In genomic region chr19:44835042-44835930, GRCm38 (mm10) we compare ENCODE assay signal across 9 mouse cellular contexts.
DNase-seq lines count a peak whose midpoint lies in the region; ATAC-seq and TF ChIP-seq lines count a peak whose summit lies in the region.
"Had no signal": no experiment of that assay in that cellular context is flagged by ENCODE, and none has a peak within 500 bp of the region (broad histone marks: within the 10 kb centered on the region; RNA-seq: fewer than 3 reads in every experiment).

No protein-coding gene starts in this region.

- WGBS in forebrain, embryonic 11.5 days: 3% methylated on average over 34 of the region's 34 CpGs
- WGBS in intestine, embryonic 16.5 days: 5% methylated on average over 34 of the region's 34 CpGs
- 4% methylated on average over 34 of the region's 34 CpGs for WGBS in neural tube, embryonic 13.5 days

- no peak overlapping the region for H3K27ac ChIP-seq in left cerebral cortex, adult 2 months
- H3K27ac ChIP-seq in forebrain, embryonic 11.5 days (ENCODE audit: low read depth, low read length): no peak overlapping the region
- H3K27ac ChIP-seq in intestine, embryonic 16.5 days (ENCODE audit: low read length): no peak overlapping the region
- H3K27ac ChIP-seq in neural tube, embryonic 13.5 days (replicated peaks): peak overlapping the region; percentile 86

- intact Hi-C loops in left cerebral cortex, adult 2 months (cut with DNase I): loop anchor here (5.0 kb wide), 3 partner anchors 73 to 1233 kb away; no protein-coding TSS in a partner anchor
- intact Hi-C loops in left cerebral cortex, postnatal 10 days (cut with DNase I): no loop called here

- peak overlapping the region; percentile 49; the same call in 1 of the 2 replicates for H3K9ac ChIP-seq in forebrain, embryonic 11.5 days (ENCODE audit: low read length)
- peak overlapping the region; percentile 46; the same call in 1 of the 2 replicates for H3K9ac ChIP-seq in intestine, embryonic 16.5 days (ENCODE audit: low read depth, low read length)
- H3K9ac ChIP-seq in neural tube, embryonic 13.5 days: peak overlapping the region; percentile 60

- peak; percentile 27; the same call in 1 of the 2 replicates for ATAC-seq in forebrain, embryonic 11.5 days (replicated peaks; ENCODE audit: low FRiP score)
- ATAC-seq in intestine, embryonic 16.5 days: no peak
- ATAC-seq in neural tube, embryonic 13.5 days (ENCODE audit: low read depth): no peak
- no peak for ATAC-seq in erythroid progenitor cell, adult 5-6 weeks (replicated peaks; ENCODE audit: low FRiP score, poor library complexity, severe bottlenecking)

- H3K9me3 ChIP-seq in forebrain, embryonic 11.5 days (ENCODE audit: control insufficient read depth, low read length): no peaks in the 10 kb centered on the region
- no peaks in the 10 kb centered on the region for H3K9me3 ChIP-seq in intestine, embryonic 16.5 days (ENCODE audit: control insufficient read depth, low read length)
- H3K9me3 ChIP-seq in neural tube, embryonic 13.5 days: no peaks in the 10 kb centered on the region

- peak overlapping the region; percentile 37; the same call in 1 of the 2 replicates for H3K4me3 ChIP-seq in left cerebral cortex, adult 2 months
- H3K4me3 ChIP-seq in forebrain, embryonic 11.5 days (ENCODE audit: low read depth, low read length): peak overlapping the region; percentile 46
- peak overlapping the region; percentile 53 for H3K4me3 ChIP-seq in intestine, embryonic 16.5 days (ENCODE audit: low read length)
- peak overlapping the region; percentile 36 for H3K4me3 ChIP-seq in neural tube, embryonic 13.5 days

- no peaks in the 10 kb centered on the region for H3K36me3 ChIP-seq in forebrain, embryonic 11.5 days (ENCODE audit: control insufficient read depth, insufficient read depth, low read length)
- no peaks in the 10 kb centered on the region for H3K36me3 ChIP-seq in intestine, embryonic 16.5 days (ENCODE audit: control insufficient read depth, insufficient read depth, low read length)
- no peaks in the 10 kb centered on the region for H3K36me3 ChIP-seq in neural tube, embryonic 13.5 days

- peak overlapping the region; percentile 88 for H3K4me2 ChIP-seq in forebrain, embryonic 11.5 days (ENCODE audit: low read depth, low read length, severe bottlenecking)
- H3K4me2 ChIP-seq in intestine, embryonic 16.5 days (ENCODE audit: low read depth, low read length): peak overlapping the region; percentile 82
- H3K4me2 ChIP-seq in neural tube, embryonic 13.5 days: peak overlapping the region; percentile 62

- no peak for TF ChIP-seq CTCF in left cerebral cortex, adult 2 months (IDR thresholded peaks at IDR 0.05)

- no peak for DNase-seq in left cerebral cortex, adult 2 months (ENCODE audit: extremely low spot score in 1 of 2, low spot score in 2 of 2)
- no peak for DNase-seq in left cerebral cortex, postnatal 10 days (ENCODE audit: extremely low spot score in 1 of 2, low spot score in 2 of 2)
- DNase-seq in forebrain, embryonic 11.5 days (ENCODE audit: low spot score): peak; percentile 67
- no peak for DNase-seq in layer of hippocampus, postnatal 10 days (ENCODE audit: low spot score in 2 of 2)
- DNase-seq in thymus, postnatal 36 days: no peak
- DNase-seq: gastrocnemius, postnatal 10 days had no signal

- H3K27me3 ChIP-seq in forebrain, embryonic 11.5 days (ENCODE audit: control insufficient read depth, insufficient read depth, low read length): peaks cover 71% of the 10 kb centered on the region
- peaks cover 82% of the 10 kb centered on the region for H3K27me3 ChIP-seq in intestine, embryonic 16.5 days (replicated peaks; ENCODE audit: control insufficient read depth, insufficient read depth, low read length)
- H3K27me3 ChIP-seq in neural tube, embryonic 13.5 days: peaks cover 98% of the 10 kb centered on the region

- H3K4me1 ChIP-seq in forebrain, embryonic 11.5 days (replicated peaks; ENCODE audit: control insufficient read depth, insufficient read depth, low read length): peaks cover 18% of the 10 kb centered on the region
- peaks cover 19% of the 10 kb centered on the region for H3K4me1 ChIP-seq in intestine, embryonic 16.5 days (ENCODE audit: control insufficient read depth, insufficient read depth, low read length)
- peaks cover 49% of the 10 kb centered on the region for H3K4me1 ChIP-seq in neural tube, embryonic 13.5 days (replicated peaks)
